Mouse (Mus musculus): ENCODE data around the gene Mest.

Mest gene

GRCm38 (mm10) chr6:30723331-30723730, at the start of gene Mest:
Mest (plus strand) TSS chr6:30723547.
- DNase-seq (ENCODE audit: extremely low spot score), result no peak

DNA sequence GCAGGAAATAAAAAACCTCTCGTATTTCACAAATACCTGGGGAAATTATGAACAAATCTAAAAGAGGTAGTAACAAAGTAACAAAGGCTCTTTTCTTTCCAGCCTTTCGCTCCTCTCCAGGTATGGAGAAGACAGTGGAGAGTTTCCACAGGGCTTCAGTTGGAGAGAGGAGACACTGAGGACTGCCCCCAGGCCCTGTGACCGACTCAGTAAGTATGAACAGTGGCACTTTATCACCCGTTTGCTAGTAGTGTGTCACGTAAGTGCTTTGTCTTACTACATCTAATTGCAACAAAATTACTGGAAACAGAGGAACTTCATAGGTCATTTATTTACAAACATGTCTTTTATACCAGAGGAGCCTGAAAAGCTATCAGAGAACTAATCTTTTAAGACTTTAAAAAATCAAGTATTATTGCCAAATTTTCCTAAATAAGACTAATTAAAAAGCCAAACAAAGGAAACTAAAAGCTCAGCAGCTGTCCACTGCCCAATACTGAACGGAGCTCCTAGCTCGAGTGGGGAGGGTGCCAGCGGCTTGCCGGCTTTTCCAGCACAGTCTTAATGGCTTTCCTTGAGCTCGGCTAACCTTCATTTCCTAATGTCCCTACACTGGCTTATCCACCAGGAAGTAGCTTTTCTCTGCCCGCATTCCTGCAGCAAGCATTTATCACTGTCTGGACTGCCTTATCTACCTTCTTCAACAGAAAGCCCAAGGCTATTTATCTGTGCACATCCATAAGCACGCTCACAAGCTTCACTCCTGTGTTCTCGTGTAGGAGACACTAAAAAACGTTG, 49.4 kb upstream of the Mest start:
- DNase-seq (ENCODE audit: extremely low spot score), result no peak

GRCm38 (mm10) chr6:30674714-30675280, 48.5 kb upstream of the Mest start:
- no peak for DNase-seq (ENCODE audit: extremely low spot score)

DNA sequence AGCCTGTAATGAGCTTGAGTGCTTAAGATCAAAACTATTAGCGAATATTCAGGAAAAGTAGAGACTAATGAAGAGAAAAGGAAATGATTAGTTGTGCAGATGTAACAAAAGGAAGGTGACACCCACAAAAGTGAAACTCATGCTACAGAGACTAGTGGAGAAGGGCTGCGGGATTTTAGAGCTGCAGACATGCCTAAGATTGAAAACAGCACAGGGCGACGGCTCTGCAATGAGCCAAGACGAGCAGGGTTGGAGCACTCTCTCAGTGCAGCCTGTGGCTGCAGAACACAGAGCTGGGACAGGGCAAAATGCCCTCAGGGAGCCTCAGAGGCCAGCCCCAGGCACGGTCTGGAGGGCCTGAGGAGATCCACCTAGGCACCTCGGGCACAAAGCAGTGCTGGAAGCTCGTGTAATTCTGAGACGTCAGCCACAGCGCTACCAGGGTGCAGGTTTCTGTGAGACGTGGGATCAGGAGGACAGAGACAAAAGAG, 48.0 kb upstream of the Mest start:
- peak; percentile 59 for DNase-seq (ENCODE audit: extremely low spot score)

DNA sequence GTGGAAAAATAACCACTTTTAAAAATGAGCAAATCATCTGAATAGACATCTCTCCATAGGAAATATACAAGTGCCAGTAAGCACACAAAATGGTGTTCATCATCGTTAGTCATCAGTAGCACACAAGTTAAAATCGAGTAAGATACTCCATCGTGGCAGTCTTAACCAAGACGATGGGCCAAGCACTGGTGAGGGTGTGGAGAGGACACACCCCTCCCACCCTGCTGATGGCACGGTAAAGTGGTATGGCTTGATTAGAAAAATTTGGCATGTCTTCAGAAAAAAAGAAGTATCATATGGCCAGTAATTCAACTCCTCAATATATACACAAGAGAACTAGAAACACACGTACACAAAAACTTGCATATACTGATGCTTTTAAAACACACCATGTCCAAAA, 46.8 kb upstream of the Mest start:
- no peak for DNase-seq (ENCODE audit: extremely low spot score)

DNA sequence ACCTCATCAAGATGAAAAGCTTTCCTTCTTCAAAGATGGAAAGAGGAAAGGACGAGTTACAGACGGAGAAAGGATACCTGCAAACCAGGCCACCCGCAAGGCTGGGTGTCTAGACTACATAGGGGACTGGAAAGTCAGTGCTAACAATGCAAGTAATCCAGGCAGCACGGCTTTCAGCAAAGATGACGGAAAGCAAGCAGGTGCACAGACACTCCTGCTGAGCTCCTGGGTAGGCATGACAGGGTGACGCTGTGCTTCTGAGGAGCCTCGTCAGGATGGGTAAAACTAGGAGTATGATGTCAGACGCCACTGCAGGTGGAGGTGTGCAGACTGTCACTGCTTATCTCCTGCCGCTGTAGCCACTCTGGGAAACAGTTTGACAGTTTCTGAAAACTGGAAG, 45.8 kb upstream of the Mest start:
- DNase-seq (ENCODE audit: extremely low spot score), result no peak

- DNase-seq (ENCODE audit: extremely low spot score), result no peak
Observed at GRCm38 (mm10) chr6:30678482-30678881, 44.9 kb upstream of the Mest start.

DNA sequence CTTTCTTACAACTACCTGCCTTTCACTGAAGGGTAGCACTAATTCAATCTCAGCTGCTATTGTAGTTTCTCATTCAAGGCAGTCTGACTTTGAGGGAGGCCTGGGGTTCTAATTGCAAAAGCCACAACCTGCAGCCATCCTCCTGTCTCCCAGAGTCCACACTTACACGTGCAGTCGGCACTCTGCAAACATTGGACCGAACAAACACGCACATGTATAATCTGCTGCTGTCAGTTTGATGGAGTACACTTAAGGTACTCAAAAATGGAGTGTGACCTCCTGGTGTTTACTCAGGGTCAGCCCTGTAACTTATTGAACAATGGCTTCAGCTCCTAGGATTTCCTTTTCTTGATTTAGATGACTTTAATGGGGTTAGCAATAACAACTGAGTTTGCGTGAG, 43.8 kb upstream of the Mest start:
- DNase-seq (ENCODE audit: extremely low spot score), result no peak

- DNase-seq (ENCODE audit: extremely low spot score), result no peak
Observed at GRCm38 (mm10) chr6:30680442-30680841, 42.9 kb upstream of the Mest start.

- DNase-seq (ENCODE audit: extremely low spot score), result no peak
Observed at GRCm38 (mm10) chr6:30681935-30682900, 41.1 kb upstream of the Mest start.

GRCm38 (mm10) chr6:30684570-30684969, 38.8 kb upstream of the Mest start:
- no peak for DNase-seq (ENCODE audit: extremely low spot score)

- DNase-seq (ENCODE audit: extremely low spot score), result no peak
Observed at GRCm38 (mm10) chr6:30687198-30687597, 36.1 kb upstream of the Mest start.

- DNase-seq (ENCODE audit: extremely low spot score), result no peak
Observed at GRCm38 (mm10) chr6:30692826-30693225, 30.5 kb upstream of the Mest start.

DNA sequence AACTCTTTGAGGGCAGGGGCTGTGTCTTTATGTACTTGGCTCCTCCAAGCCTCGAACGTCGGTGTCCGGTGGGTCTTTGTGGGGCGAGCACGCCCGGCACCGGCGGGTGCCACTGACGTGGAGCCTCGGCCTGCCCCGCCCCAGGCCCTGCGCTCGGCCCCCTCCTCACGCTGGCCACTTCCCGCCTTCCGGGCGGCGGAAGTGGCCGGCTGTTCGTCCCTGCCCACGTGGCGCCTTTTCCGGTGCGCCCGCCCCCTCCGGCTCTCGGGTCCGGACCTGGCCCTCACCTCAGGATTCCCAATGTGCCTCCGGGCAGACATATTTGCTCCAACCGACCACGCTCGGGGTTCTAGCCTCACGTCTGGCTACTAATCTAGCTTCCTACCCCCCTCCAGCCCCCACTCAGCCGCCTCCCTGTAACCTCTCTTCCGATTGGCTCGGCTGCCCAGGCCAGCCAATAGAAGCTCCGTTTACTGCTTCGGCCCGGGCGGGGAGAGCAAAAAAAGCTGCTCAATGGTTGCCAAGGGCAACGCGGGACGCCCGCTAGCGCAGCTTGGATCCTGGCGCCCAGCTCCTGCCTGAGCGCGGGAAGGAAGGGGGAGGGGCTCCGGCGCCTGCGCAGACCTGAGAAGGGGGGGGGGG, 29.9 kb upstream of the Mest start, which contains the start of gene Cep41:
Cep41 (minus strand) TSS at position 400 of the 642 bp plus-strand sequence.
- peak; percentile 100 for DNase-seq (ENCODE audit: extremely low spot score)

DNA sequence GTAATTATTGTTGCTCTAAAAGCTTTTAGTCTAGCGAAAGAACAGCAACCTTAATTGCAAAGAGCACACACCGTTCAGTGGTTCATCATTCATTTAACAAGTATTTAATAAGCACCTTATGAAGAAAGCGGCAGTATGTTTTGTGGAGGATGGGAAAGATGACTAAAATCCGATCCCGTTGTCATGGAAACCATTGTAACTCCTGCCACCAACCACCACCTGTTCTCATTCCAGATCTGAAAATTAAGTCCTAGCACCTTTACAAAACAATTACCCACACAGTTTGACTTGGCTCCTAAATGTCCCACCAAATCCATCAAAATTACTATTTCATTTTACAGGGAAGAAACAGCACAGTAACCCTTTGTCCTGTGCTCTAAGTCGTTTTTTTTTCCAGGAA, 29.1 kb upstream of the Mest start:
- no peak for DNase-seq (ENCODE audit: extremely low spot score)

DNA sequence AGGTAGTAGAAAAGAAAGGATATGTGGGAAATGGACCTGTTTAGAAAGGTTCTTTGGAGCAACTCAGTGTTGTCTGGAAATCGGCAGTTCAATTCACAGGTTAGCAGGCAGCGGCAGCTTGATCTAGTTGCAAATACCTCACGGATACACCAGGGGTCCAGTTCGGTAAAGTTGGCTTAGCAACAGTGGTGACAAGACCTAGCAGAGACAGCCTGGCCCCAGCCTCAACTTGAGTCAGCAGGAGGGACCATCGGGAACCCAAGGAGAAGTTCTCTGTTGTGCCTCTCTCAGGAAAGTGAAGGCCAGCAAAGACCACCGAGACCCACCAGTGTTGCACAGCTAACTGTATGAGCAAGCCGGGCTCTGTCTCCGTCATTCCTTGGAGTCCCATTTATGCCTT, 28.2 kb upstream of the Mest start:
- no peak for DNase-seq (ENCODE audit: extremely low spot score)

GRCm38 (mm10) chr6:30697464-30697863, 25.9 kb upstream of the Mest start:
- no peak for DNase-seq (ENCODE audit: extremely low spot score)

DNA sequence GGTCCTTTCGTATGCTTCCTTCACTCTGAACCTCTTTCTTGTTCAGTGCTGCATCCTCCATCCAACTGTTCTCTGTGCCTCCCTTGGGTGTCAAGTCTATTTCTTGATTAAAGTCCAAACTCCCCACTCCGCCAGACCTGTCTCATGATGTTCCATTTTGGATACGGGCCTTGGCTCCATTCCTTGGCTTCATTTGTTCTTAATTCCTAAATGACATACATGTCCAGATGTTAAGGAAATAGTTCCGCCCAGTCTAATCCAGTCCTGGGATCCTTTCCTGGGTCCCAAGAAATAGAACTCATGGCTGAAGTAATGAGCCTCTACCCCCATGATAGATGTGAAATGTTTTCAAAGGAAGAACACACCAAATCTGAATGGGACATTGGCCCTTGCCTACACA, 25.3 kb upstream of the Mest start:
- DNase-seq (ENCODE audit: extremely low spot score), result no peak

DNA sequence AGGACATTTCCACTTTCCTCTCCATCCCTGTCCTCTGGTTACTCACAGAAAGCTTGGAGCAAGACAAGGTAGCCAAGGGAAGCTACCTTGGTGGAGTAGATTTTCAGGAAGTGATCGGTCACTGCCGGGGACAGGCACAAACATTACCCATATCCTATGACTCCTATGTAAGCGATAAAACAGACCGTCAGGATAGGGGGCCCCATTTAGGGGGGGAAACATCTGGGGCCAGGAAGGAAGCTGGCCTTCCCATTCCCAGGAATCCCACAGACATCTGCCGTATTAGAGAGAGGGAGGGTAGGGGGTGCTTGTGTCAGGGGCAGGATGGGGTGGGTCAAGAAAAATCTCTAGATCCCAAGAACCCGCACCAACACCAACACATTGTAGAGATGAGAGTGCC, 23.2 kb upstream of the Mest start:
- DNase-seq (ENCODE audit: extremely low spot score), result no peak

DNA sequence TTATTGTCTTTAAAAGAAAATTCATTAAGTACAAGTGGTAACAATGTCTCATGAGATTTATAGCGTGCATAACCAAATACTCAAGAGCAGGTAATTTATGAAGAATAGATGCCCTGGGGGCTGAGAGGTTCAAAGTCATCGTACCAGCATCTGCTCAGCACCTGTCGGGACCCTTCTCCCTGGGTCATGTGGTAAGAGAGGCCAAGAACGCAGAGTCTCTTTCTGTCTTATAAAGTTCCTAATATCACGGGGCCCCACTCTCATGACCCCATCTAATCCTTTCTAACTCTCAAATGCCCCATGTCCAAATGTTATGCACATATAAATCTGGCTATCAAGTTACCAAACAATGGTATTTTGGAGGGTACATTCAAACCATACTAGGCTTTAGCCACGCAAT, 20.5 kb upstream of the Mest start:
- DNase-seq (ENCODE audit: extremely low spot score), result no peak

DNA sequence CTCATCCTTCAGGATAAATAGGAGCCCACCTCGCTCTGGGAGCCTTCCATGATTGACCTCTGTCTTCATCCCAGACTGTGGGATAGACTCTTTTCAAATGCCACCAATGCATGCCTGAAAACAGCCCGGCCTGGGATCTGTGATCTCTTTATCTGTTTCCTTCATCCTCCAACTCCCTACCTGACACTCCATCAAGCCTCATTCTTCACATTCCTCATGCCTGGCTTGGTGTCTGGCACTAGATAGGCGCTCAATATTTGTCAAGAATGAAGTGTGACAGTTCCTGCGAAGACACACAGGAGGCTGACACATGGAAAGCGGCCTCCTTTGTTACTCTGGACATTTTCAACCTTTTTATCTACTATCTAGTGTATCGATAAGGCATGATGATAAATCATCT, 19.9 kb upstream of the Mest start:
- DNase-seq (ENCODE audit: extremely low spot score), result no peak
